Mouse (Mus musculus) 416B (cell line): Measurements from ENCODE around the gene Olfr732.

ENCODE experiments used
- DNase-seq: peaks from one replicate; pipeline ENCODE4 v3.0.0; 2011; ENCODE audit warnings: low read depth

Gene Olfr732

GRCm38 (mm10) chr14:50284106-50284505 is at the start of gene Olfr732:
Gene Olfr732 (minus strand): TSS chr14:50284206.
- DNase-seq: no peak

GRCm38 (mm10) chr14:50326661-50327060 is 42.7 kb upstream of the Olfr732 start, which contains the start of gene Olfr734:
Gene Olfr734 (minus strand): TSS chr14:50326761.
- DNase-seq: no peak

- DNase-seq: no peak
These were observed 17.4 kb upstream of the Olfr732 start, which contains the start of gene Olfr733 for GRCm38 (mm10) chr14:50301422-50301821. Gene Olfr733 (minus strand): TSS chr14:50301522.

GRCm38 (mm10) chr14:50241766-50242165 is 42.2 kb downstream of the Olfr732 start, which contains the start of gene Olfr731:
Gene Olfr731 (minus strand): TSS chr14:50241866.
- no peak for DNase-seq
